Mouse (Mus musculus) hindbrain, embryonic 16.5 days (tissue): ENCODE data around the gene Bcat2. TPM values are rescaled to one million over a fixed set of nuclear protein-coding genes. Genes with fewer than 3 reads are reported as not detected.

Experiments used
- ATAC-seq: fragments of 200-750 bp; cut with Nextera tagmentation; 2 replicates; pipeline ENCODE4 v1.8.0; 2017; ENCODE audit warnings: moderate TSS enrichment, moderate library complexity
- H3K27ac ChIP-seq: fragments of 300-500 bp; sonication (generic); 2 replicates; pipeline ENCODE4 v1.5.1; 2014; ENCODE audit warnings: low read depth, mild to moderate bottlenecking, control low read depth, low read length, moderate library complexity
- H3K27me3 ChIP-seq: fragments of 300-500 bp; sonication (generic); replicated peaks from 2 replicates; pipeline ENCODE4 v1.6.1; 2014; ENCODE audit warnings: low read length; ENCODE audit not compliant: control insufficient read depth, insufficient read depth
- H3K36me3 ChIP-seq: fragments of 300-500 bp; sonication (generic); 2 replicates; pipeline ENCODE4 v1.6.1; 2014; ENCODE audit warnings: mild to moderate bottlenecking, low read length, moderate library complexity, mixed read lengths; ENCODE audit not compliant: control insufficient read depth, insufficient read depth
- H3K4me1 ChIP-seq: fragments of 300-500 bp; sonication (generic); 2 replicates; pipeline ENCODE4 v1.6.1; 2014; ENCODE audit warnings: low read depth, low read length; ENCODE audit not compliant: control insufficient read depth, insufficient read depth
- H3K4me2 ChIP-seq: fragments of 300-500 bp; sonication (generic); 2 replicates; pipeline ENCODE4 v1.6.1; 2014; ENCODE audit warnings: mild to moderate bottlenecking, low read length, control low read depth, moderate library complexity
- H3K4me3 ChIP-seq: fragments of 300-500 bp; sonication (generic); 2 replicates; pipeline ENCODE4 v1.5.1; 2014; ENCODE audit warnings: mild to moderate bottlenecking, low read length, control low read depth, moderate library complexity
- H3K9ac ChIP-seq: fragments of 300-500 bp; sonication (generic); 2 replicates; pipeline ENCODE4 v1.6.1; 2014; ENCODE audit warnings: low read depth, mild to moderate bottlenecking, control low read depth, low read length, moderate library complexity
- H3K9me3 ChIP-seq: fragments of 300-500 bp; sonication (generic); 2 replicates; pipeline ENCODE4 v1.6.1; 2014; ENCODE audit warnings: mild to moderate bottlenecking, low read length, moderate library complexity; ENCODE audit not compliant: control insufficient read depth
- WGBS: fragments of 180-500 bp; shearing (Covaris S2); extraction: QIAGEN DNeasy Blood & Tissue Kit; methylation state at CpG from one replicate; pipeline ENCODE4 v1.1.7; 2014; 5-methylcytosine and 5-hydroxymethylcytosine counted together
- polyA plus RNA-seq: library from polyadenylated mRNA; unstranded; fragments of >200 nt; fragmentation: Nextera tagmentation; extraction: Ambion mirVana; gene quantifications from 2 replicates; pipeline ENCODE4 v1.2.1, GENCODE M21; 2015

The Bcat2 gene
- polyA plus RNA-seq, 1 experiment from 2014 or later: 22.7 TPM

- Histone ChIP-seq H3K27me3 (no peaks in the 10 kb centered on the region), H3K27ac (no peak overlapping the region), H3K4me2 (no peak overlapping the region), H3K36me3 (no peaks in the 10 kb centered on the region), H3K4me1 (no peaks in the 10 kb centered on the region), H3K4me3 (no peak overlapping the region), H3K9ac (no peak overlapping the region), H3K9me3 (no peaks in the 10 kb centered on the region)
- no peak for ATAC-seq
- WGBS: 100% methylated on average over 1 of the region's 1 CpGs
Observed at GRCm38 (mm10) chr7:45544525-45544924, 25.4 kb upstream of the Bcat2 start.

DNA sequence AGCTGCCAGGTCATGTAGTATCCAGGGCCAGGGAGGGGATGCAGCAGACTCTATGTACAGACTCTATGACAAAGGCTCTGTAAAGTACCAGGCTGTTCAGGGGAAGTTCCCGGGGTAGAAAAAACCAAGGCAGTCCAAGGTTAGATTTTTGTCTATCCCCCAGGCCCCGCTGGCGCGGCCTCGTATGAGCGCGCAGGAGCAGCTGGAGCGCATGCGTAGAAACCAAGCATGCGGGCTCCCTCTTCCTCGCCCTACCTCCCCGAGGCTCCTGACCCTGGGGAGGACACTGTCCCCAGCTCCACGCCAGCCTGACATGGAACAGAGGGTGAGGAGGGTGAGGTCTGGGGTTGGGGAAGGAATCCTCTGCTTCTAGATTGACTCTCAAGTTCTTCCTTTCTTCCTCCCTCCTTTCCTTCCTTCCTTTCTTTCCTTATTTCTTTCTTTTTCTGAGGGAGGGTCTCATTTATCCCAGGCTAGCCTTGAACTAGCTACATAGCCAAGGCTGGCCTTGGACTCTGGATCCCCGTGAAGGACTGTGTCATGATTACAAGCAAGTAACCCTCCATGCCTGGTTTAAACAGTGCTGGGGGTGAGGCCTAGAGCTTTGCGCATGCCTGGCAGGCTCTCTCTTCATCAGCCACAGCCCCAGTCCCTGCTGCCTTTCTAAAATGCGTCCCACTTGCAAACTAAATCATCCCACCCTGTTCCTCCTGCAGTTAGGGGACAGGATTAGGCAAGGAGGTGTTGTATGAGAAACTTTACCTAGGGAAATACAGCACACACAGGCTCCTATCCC is 20.1 kb upstream of the Bcat2 start:
- no peak overlapping the region for H3K4me3 ChIP-seq
- H3K9me3 ChIP-seq: no peaks in the 10 kb centered on the region
- no peak for ATAC-seq
- no peak overlapping the region for H3K27ac ChIP-seq
- H3K27me3 ChIP-seq: no peaks in the 10 kb centered on the region
- H3K9ac ChIP-seq: no peak overlapping the region
- WGBS: 85% methylated on average over 16 of the region's 16 CpGs
- H3K36me3 ChIP-seq: no peaks in the 10 kb centered on the region
- H3K4me1 ChIP-seq: no peaks in the 10 kb centered on the region
- no peak overlapping the region for H3K4me2 ChIP-seq

GRCm38 (mm10) chr7:45550821-45551511 is 19.0 kb upstream of the Bcat2 start:
- no peaks in the 10 kb centered on the region for H3K36me3 ChIP-seq
- no peaks in the 10 kb centered on the region for H3K4me1 ChIP-seq
- no peak overlapping the region for H3K9ac ChIP-seq
- no peak overlapping the region for H3K27ac ChIP-seq
- no peak overlapping the region for H3K4me3 ChIP-seq
- H3K9me3 ChIP-seq: no peaks in the 10 kb centered on the region
- no peak for ATAC-seq
- no peak overlapping the region for H3K4me2 ChIP-seq
- H3K27me3 ChIP-seq: no peaks in the 10 kb centered on the region
- WGBS: 85% methylated on average over 11 of the region's 11 CpGs

DNA sequence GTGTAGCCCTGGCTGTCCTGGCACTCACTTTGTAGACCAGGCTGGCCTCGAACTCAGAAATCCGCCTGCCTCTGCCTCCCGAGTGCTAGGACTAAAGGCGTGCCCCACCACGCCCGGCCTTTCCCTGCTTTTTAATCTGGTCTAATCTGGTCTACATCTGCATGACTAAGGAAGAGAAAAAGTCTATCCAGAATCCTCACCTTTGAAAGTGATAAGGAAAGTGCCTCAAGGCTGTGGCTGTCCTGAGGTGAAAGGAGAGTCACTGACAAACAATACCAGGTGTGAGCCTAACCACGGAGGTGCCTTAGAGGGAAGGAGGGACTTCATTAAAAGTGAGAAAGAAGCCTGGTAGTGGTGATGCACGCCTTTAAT is 18.5 kb upstream of the Bcat2 start:
- ATAC-seq: no peak

GRCm38 (mm10) chr7:45553519-45553918 is 16.4 kb upstream of the Bcat2 start:
- Histone ChIP-seq H3K36me3 (no peaks in the 10 kb centered on the region), H3K9me3 (no peaks in the 10 kb centered on the region), H3K27me3 (no peaks in the 10 kb centered on the region; the same call in 1 of the 2 replicates), H3K4me3 (no peak overlapping the region), H3K4me1 (no peaks in the 10 kb centered on the region), H3K27ac (no peak overlapping the region), H3K4me2 (no peak overlapping the region), H3K9ac (no peak overlapping the region)
- no peak for ATAC-seq
- WGBS: 66% methylated on average over 8 of the region's 8 CpGs

More for the DNA sequence above, 18.5 kb upstream of the Bcat2 start:
- Histone ChIP-seq H3K4me2 (no peak overlapping the region), H3K9ac (no peak overlapping the region), H3K4me1 (no peaks in the 10 kb centered on the region), H3K27ac (no peak overlapping the region), H3K36me3 (no peaks in the 10 kb centered on the region), H3K4me3 (no peak overlapping the region), H3K9me3 (no peaks in the 10 kb centered on the region), H3K27me3 (no peaks in the 10 kb centered on the region; the same call in 1 of the 2 replicates)
- 90% methylated on average over 8 of the region's 8 CpGs for WGBS

GRCm38 (mm10) chr7:45553990-45554389 is 16.0 kb upstream of the Bcat2 start:
- no peak overlapping the region for H3K9ac ChIP-seq
- 89% methylated on average over 2 of the region's 2 CpGs for WGBS
- H3K4me2 ChIP-seq: no peak overlapping the region
- H3K27me3 ChIP-seq: no peaks in the 10 kb centered on the region; the same call in 1 of the 2 replicates
- no peaks in the 10 kb centered on the region for H3K9me3 ChIP-seq
- H3K36me3 ChIP-seq: no peaks in the 10 kb centered on the region
- no peak for ATAC-seq
- no peak overlapping the region for H3K4me3 ChIP-seq
- no peaks in the 10 kb centered on the region for H3K4me1 ChIP-seq
- H3K27ac ChIP-seq: no peak overlapping the region

DNA sequence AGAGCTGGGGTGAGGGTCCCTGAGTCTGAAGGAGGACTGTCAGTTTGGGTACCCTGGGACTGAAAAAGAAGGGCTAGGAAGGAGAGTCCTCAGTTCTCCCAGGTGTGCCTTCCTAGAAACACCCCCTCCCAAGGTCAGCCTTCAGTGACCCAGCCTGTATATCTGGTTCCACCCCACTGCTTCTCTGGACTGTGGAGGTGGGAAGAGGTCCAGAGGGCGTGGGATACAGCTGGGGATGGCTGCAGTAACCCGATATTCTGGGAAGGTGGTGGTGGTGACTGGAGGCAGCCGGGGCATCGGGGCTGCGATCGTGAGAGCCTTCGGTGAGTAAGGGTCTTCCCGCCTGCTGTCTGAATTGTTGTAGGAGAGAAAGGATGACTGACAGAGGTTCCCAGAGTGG is 15.2 kb upstream of the Bcat2 start, which contains the start of gene Hsd17b14:
Gene Hsd17b14 (plus strand): TSS at position 150 of the 400 bp plus-strand sequence.
- H3K36me3 ChIP-seq: no peaks in the 10 kb centered on the region
- H3K9me3 ChIP-seq: no peaks in the 10 kb centered on the region
- H3K4me1 ChIP-seq: no peaks in the 10 kb centered on the region
- 47% methylated on average over 8 of the region's 8 CpGs for WGBS
- ATAC-seq: no peak
- no peak within 1 kb of the TSS for H3K9ac ChIP-seq
- no peak within 1 kb of the TSS for H3K27ac ChIP-seq
- no peak within 1 kb of the TSS for H3K4me3 ChIP-seq
- H3K27me3 ChIP-seq: no peaks in the 10 kb centered on the region; the same call in 1 of the 2 replicates
- no peak within 1 kb of the TSS for H3K4me2 ChIP-seq

- Histone ChIP-seq H3K27ac (no peak overlapping the region), H3K4me2 (no peak overlapping the region), H3K4me3 (no peak overlapping the region), H3K36me3 (no peaks in the 10 kb centered on the region), H3K27me3 (no peaks in the 10 kb centered on the region; the same call in 1 of the 2 replicates), H3K9ac (peak overlapping the region; percentile 35; the same call in 1 of the 2 replicates), H3K4me1 (no peaks in the 10 kb centered on the region), H3K9me3 (no peaks in the 10 kb centered on the region)
- no peak for ATAC-seq
- WGBS: 34% methylated on average over 8 of the region's 8 CpGs
Observed at GRCm38 (mm10) chr7:45555787-45556186, 14.2 kb upstream of the Bcat2 start.

- H3K4me2 ChIP-seq: no peak overlapping the region
- no peak for ATAC-seq
- H3K27ac ChIP-seq: no peak overlapping the region
- WGBS: 71% methylated on average over 6 of the region's 6 CpGs
- H3K4me3 ChIP-seq: no peak overlapping the region
- H3K36me3 ChIP-seq: no peaks in the 10 kb centered on the region
- H3K9me3 ChIP-seq: no peaks in the 10 kb centered on the region
- no peak overlapping the region for H3K9ac ChIP-seq
- no peaks in the 10 kb centered on the region for H3K4me1 ChIP-seq
- H3K27me3 ChIP-seq: no peaks in the 10 kb centered on the region; the same call in 1 of the 2 replicates
Observed at GRCm38 (mm10) chr7:45558907-45559306, 11.0 kb upstream of the Bcat2 start.
